Mouse (Mus musculus) gonadal fat pad, adult 2 months (tissue): ENCODE data around the gene Helq. TPM values are rescaled to one million over a fixed set of nuclear protein-coding genes. Genes with fewer than 3 reads are reported as not detected.

Source experiments
- polyA plus RNA-seq: library from polyadenylated mRNA; depleted of rRNA; stranded (reverse); fragments of >200 nt; gene quantifications from 2 replicates; pipeline ENCODE4 v1.2.3, GENCODE M21; 2012; rRNA removed

Helq gene
- polyA plus RNA-seq, 1 experiment = 6.1 TPM

Other genes starting within 250 kb of the Helq start
- gene Plac8, start 226.4 kb downstream of the Helq start, polyA plus RNA-seq = 354 and 431 TPM in 2 replicates
- gene Coq2, start 123.5 kb downstream of the Helq start, polyA plus RNA-seq = 95.5 and 104 TPM in 2 replicates
- gene Hpse, start 78.9 kb downstream of the Helq start, polyA plus RNA-seq = 1.3 and 1.9 TPM in 2 replicates
- gene Mrps18c, start within 50 bp of the Helq start, polyA plus RNA-seq = 17.6 and 21.1 TPM in 2 replicates
- gene Abraxas1, start 22.4 kb upstream of the Helq start, polyA plus RNA-seq = 6.1 TPM in 2 replicates
- 19.4 and 21.9 TPM in 2 replicates for gene Gpat3, start 47.1 kb upstream of the Helq start, polyA plus RNA-seq